Mouse (Mus musculus) gastrocnemius, postnatal 4 days (tissue): Measurements from ENCODE around the gene Lhx6. TPM values are rescaled to one million over a fixed set of nuclear protein-coding genes. Genes with fewer than 3 reads are reported as not detected.

Experiments
- DNase-seq, 2 experiments: peaks; one replicate each; pipeline ENCODE4 v3.0.0; 2021 to 2022; ENCODE audit warnings: low spot score in 2 of 2, mixed read lengths in 2 of 2
- total RNA-seq, 2 experiments: library from RNA; stranded (reverse); gene quantifications; 2 replicates each; pipeline ENCODE4 v1.2.3; 2021

Lhx6 gene
- total RNA-seq, 2 experiments from 2014 or later, result 6.5 to 8.0 TPM

DNA sequence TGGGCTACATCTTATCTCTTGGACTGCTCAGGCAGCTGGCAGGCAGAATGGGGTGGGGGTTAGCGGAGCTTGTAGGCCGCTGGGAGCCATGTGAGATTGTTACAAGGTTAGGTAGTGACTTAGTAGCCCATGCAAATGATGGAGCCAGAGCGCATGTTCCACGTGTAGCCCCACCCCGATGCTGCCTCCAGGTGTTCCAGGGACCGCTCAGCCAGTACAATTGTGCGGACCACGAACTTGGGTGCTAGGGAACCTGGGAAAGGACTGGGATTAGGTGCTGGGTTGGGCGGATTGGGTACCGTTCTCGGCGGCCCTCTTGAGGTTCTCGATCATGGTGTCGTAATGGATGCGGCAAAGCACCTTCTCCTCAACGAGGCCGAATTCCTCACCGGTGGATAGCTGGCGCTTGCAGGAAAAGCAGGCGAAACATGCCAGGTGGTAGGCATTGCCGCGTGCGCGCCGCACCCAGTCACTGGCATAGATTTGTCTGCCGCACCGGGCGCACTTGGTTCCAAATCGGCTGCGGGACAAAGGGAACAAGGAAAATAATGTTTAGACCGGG, 11.2 kb downstream of the Lhx6 start:
- DNase-seq, result no peak

DNA sequence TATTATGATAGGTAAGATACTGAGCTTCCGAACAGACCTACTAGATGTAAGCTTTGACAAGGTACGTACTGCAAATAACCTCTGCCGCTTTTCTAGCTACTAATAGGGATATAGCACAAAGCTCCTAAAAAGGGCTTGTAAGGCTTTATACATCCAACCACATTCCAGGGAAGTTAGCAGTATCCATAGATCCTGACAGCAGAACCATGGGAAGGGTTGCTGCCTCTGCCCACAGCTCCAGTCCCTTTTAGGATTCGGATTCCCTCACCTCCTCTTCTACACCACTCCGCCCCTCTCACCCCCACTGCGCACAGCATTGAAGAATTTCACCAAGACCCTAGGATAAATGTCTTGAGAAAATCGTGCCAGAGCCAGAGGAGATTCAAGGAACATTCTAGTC, 11.9 kb downstream of the Lhx6 start:
- no peak for DNase-seq

DNA sequence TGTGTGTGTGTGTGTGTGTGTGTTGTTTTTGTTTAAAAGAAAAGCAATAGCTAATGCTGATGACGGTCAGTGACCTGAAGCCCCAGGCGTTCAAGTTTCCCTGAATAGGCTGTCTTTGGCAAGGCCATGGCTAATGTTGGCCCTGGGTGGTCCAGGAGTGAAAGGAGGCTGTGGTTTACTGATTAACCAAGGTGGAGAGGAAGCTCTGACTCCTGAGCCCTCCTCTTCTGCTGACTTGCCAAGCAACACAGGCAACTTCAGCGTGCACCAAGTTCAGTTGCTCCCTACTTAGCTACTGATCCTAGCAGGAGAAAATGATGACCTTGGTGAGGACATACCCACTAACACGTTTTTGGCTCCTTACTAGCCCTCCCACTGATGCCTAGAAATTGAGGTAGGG, 12.5 kb downstream of the Lhx6 start:
- no peak for DNase-seq

DNA sequence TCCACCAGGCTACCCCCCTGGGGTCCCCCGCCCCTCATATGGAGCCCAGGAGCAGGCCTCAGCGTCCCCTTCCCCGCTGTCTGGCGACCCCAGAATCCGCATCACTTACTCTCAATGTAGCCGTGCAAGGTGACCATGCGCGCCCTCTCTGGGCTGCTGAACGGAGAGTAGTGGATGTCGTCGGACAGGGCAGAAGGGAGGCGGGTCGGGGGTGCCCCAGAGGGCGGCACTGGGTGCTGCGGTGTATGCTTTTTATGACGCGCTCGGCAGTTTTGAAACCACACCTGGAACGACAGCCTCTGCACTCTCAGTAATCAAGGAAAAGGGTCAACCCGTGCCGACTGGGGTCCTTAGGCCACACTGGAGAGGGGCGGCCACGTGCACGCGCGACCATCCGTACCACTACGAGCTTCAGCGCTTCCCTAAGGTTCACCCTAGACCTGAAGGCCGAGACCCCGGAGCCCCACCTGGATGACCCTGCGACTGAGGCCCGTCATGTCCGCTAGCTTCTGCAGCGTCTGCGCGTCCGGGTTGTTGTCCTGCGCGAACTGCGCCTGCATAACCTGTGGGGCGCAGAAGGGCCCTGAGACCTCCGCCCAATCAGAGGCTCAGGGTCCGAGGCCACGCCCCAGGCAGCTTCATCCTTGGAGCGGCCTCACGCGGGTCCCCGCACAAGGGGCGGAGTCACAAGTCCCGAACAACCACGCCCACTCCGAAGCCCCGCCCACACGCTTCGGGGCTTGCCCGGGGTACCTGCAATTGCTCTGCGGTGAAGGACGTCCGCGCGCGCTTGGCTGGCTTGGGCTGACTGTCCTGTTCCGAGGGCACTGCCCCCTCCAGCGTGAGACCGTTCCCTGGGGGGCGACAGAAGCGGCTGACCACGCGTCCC, 14.1 kb downstream of the Lhx6 start:
- peak in 1 of 2 experiments; percentile 36 for DNase-seq

DNA sequence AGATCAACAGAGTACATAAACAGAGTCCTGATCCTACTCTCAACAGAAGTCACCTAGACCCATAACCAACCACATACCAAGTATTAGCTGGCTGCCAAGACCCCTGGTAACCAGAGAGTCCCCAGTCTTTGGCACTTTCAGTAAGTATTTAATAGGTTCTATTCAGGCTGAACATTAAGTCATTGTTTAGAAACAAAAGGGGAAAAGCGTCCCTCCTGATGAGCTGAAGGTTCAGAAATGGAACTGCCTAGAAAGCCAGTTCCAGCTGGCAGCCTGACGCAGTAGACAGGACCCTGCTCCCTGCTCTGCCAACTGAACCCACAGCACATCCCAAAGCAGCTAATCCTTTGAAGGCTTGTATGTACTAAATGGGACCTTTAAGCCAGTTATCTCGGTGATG, 16.0 kb downstream of the Lhx6 start:
- DNase-seq, result no peak

DNA sequence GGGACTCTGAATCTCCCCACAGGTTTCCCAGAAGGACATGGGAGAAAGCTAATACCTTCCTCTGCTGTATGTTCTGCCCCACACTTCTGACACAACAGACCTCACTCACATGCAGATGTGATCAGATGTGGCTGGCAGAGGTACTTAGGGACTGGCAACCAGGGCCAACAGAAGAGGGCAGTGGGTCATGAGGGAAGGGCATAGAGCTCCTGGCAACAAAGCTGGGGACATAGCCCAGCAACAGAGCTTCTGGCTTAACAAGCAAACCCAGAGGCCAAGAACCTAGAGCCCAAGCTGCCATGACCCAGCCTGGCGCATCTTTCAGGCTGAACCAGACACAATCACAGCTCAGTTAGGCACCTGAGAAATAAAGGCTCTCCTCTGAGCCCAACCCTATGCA, 20.2 kb downstream of the Lhx6 start:
- DNase-seq, result no peak

DNA sequence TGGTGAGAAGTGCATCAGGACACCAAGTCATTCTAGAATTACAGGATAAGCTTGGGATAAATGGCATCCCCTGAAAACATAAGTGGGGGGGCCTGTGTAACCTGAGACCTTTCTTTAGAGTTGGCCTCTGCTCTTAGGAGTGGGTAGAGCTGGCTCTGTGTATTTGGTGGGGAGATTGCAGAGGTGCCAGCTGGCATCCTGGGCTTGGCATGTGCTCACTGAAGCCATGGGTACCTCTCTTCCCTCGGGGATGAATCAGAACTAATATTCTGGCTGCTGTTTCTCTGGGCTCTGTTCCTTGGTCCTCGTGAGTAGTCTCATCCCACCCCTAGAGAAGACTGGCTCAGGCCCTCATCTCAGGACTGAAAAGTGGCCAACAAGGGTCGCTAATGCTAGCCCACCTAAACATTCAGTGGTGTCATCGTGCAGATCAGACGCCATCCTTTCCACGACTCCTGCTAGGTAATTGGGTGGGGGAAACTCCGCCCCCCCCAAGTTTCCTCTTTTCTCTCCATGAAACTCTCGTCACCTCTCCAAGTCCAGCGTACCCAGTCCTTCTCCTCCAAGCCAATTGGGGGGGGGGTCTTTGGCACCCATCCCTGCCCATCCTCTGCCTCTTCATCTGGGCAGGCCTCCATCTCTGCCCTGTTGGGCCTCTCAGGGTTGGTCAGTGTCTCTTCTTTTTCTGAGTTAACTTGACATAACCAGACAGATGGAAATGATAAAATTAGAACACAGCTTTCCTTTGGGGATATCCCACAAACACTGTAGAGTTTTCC, 22.2 kb downstream of the Lhx6 start:
- DNase-seq, result no peak

DNA sequence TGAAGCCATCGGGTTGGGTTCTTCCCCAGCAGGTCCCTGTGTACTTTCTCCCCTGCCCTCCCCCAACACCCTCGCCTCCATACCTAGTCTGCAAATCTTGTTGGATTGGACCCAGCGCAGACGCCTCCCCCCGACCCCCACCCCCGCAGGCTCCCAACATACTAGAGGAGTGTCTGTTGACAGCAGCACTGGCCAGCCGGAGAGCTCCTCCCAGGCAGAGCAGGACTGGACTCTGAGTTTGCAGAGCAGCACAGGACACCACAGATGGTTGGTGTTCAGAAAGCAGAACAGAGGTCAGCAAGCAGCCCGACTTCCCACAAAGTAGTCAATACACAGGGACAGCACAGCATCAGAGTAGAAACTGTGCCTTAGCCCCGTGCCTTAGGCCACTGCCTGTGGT, 23.8 kb downstream of the Lhx6 start:
- no peak for DNase-seq

DNA sequence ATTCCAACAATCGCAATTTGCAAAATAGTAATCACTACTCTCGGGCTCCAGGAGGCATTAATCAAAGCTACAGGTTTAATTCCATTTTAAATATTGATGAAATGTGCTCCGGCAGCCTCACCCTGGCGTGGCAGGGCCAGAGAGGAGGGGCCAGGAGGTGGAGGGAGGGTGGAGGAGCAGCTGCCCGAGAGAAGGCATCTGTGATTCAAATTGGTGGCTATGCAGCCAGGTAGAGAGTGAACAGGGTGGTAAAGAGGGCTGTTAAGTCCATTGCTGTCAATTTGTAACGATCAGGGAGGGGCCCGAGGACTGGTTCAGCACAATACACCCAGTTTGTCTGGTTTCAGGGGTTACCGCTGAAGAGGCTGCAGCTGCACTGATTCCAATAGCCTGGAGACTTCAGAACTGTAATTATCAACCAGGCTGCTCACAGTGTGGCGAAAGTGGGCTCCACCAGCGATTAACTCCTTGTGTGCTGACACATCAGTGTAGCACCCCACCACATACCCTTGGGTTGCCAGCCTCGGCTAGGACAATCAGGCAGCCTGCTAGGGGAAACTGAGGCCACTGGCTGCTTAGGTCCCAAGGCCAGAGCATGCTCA, 27.9 kb downstream of the Lhx6 start:
- no peak for DNase-seq

DNA sequence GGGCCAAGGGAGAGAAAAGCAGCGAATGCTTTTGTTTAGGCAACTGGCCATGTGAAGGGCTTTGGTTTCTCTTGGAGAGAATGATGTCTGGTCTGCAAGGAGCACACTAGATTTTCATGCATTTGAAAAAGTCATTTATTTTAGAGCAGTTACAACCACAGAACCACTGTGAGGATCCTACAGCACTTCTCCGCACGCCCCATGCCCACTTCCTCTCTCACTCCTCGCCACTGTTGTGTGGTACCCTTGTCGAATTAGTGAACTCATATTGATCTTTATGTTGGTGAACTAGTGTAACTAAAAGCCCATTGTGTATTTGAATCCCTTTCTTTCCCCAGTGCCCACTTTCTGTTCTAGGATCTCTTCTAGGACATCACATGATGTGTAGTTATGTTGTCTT, 30.0 kb downstream of the Lhx6 start:
- DNase-seq, result no peak

DNA sequence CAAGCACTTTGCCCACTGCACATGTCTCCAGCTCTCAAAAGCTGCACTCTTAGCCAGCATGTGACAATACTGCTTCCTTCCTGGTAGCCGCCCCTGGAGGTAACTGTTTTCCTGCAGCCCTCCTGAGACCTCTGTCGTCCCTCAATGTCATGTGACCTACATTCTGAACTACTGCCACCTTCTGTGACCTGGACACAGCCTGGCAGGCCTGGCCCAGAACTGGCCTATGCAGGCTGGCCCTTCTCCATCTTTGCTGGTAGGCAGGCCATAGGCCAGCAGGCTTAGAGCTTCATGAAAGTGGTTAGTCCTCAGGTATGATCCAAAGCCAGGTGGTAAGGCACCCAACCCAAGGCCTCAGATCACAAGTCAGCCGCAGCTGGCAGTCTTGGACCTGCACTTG, 31.4 kb downstream of the Lhx6 start:
- DNase-seq, result no peak

DNA sequence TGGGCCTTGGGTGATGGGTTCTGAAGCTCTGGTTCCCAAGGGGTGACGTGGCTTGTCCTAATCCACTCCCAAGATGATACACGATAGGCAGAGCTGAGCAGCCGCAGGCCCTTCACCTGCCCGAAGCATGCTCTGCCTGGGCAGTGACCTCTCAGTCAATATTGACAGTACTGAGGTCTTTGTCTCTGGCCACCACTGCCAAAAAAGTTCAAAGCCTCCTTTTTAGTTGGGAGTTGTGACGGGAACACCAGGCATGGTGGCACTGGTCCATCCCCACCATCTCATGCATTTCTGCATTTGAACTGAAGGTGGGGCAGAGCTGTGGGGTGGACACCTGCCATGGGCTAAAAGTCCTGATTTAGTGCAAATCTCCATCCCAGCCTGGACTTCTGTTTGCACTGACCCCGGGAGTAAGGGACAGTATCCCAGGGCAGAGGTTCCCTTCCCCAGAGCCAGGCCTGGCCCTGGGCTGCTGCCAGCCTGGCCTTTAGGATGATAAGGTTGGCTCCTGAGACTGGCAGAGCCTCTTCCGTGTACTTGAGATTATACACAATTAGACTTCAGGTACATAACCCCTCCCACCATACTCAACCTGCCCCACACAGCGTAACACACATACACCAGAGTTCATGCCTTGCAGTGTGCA, 33.4 kb downstream of the Lhx6 start:
- DNase-seq, result no peak

DNA sequence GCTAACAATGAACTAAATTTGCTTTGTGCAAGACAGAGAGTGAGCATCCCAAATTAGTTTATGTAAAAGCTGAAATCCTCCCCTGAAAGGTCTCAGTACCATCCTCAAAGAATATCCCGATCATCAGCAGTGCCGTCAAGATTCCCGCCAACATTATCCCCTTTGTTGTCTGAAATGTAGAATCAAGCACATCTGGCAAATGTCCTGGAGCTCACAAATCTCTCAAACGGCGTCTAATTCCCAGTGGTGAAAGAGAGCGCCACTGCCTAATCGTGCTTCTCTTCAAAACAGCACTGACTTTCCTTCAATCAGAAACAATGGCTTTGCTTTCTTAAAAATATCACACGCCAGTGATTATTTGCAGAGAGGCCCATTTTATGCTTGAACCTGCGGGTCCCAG, 38.1 kb downstream of the Lhx6 start:
- DNase-seq, result no peak

DNA sequence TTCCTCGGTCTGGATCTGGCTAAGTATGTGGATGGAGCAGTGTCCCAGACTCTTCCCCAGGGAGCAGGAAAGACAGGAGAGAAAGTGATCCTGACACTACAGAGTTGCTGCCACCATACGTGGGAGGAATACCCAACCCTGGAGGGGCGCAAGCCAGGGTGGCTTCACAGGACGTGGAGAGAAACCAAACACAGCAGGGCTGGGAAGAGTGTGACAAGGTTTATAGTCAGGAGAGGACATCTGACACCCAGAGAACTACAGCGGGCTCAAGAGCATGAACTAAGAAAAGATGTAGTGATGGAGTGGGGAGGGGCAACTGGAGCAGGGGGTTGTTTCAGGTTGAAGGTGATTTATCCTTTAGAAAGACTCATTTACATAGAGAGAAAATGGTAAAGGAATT, 43.8 kb downstream of the Lhx6 start:
- no peak for DNase-seq

DNA sequence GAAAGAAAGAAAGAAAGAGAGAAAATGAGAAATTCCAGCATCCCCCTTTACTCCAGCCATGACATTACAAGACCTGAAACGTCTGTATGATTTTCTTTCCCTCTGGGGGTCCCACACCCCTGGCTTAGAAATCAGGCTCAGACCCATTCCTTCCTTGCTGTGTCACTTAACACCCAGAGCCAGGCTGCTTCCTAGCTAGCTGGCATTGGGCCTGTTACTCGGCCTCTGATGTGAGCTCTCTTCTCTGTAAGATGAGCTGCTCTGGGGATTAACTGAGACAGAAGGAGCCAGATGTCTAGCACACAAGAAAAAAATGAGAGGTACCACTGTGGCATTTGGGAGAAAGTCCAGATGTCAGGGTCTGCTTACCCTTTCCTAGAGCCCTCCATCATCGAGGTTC, 49.0 kb downstream of the Lhx6 start:
- peak in 1 of 2 experiments; percentile 51 for DNase-seq

DNA sequence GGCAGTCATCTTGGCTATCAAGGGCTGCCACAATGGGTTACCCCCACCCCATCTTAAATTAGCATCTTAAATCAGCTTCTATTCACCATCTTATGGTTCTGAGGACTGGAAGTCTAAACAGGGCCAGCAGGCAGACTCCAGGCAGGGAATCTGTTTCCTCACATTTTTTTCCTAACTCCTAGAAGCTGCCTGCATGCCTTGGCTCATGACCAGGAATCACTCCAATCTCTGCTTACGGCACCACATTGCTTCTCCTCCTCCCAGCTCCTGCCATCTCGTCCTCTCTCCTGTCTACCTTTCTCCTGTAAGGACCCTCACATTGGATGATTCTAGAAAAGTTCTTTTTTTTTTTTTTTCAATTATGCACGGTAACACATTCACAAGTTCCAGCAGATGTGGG, 52.0 kb downstream of the Lhx6 start:
- DNase-seq, result no peak

DNA sequence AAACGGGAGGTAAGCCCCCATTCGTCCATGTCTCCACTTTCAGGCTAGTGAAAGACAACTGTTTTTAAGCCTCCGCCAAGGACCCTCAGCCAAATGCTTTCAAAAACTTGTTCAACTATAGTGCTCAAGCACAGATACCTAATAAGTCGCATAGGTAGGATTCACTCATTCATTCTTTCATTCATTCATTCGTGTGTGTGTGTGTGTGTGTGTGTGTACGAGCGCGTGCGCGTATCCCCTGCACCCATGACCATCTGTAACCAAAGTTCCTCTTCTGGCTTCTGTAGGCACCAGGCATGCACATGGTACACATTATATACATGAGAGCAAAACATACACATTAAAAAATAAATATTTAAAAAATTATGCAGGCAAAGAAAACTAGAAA, 55.6 kb downstream of the Lhx6 start:
- no peak for DNase-seq

DNA sequence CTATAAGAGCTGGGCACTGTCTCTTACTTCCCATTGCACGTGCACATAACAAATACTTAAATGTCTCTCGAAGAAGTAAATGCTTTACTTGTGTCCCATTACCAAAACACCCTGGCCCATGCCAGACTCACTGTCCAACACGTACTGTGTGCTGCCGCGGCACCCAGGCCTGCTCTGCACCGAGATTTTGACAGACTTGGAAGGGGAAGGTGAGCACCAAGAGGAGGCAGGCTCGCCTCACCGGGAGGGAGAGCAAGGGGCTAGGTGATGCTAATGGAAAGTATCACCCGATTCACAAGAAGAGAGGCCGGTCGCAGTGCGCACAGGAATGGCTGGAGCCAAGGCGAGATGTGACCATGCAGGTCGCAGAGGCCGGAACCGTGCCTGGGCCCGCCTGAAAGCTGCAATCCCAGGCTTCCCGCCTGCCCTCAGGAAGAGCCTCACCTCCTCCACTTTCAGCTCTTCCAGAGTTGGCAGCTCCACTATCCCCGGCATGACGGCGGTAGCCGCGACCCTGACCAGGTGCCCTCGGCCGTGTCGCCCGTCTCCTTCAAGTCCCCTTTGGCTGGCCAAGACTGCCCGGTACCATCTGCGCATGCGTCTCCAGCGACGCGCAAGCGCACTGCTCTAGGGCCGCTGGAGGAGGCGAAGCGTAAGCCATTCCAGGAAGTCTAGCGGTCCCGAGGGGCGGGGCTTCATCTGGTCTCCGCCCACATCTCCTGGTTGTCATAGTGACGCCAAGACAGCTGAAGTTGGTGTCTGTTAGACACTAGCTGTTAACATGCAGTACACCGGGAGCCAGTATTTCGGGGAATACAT, 56.3 kb downstream of the Lhx6 start, which contains the start of the genes Ndufa8 and Morn5:
Gene Ndufa8 (minus strand): TSS at position 659 of the 819 bp plus-strand sequence.
Gene Morn5 (plus strand): TSS at position 711 of the 819 bp plus-strand sequence.
- DNase-seq, result peak; percentile 98 to 99

DNA sequence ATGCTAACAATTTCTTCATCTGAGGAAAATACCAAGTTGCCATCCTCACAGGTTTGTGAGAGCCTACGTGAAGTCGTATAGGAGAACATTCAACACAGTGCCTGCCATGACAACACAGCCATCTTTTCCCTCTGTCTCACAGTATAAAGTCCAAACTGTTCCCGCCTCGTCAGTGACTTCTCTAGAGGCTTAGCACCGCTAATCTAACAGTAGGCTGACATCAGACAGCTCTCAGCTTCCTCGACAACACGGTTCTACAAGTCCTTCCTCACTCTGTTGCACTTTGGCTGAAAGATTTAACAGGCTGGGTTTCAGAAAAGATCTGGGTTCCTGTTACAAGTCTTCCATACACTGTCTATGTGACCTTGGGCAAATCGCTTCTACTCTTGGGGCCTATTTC, 57.0 kb downstream of the Lhx6 start:
- DNase-seq, result no peak

DNA sequence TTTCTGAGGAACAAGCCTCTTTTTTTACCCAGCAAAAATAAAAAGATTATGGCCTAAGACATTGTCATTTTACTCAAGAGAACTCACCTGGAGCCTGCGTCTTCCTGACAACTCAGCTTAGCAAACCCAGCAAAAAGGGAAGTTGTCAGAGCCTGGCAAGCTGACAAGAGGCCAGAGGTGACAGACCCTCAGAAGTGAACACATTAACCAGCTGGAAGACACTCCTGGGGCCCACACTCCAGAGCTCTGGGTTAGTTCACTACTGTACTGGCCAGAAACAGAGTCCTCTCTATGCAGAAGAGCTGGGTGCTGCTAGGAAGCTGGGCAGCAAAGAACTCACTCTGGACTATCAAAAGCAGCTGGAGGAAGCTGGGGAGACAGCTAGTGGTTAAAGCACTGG, 64.3 kb downstream of the Lhx6 start:
- DNase-seq, result no peak
